Mouse (Mus musculus): ENCODE data around the gene Cacnb4. TPM values are rescaled to one million over a fixed set of nuclear protein-coding genes. Genes with fewer than 3 reads are reported as not detected.

Cacnb4 gene
- 1 to 10 TPM; 1.2 to 1.5 TPM for total RNA-seq (2021)
- long read RNA-seq, experiment 1: 0 reads
- long read RNA-seq, experiment 2, partial matches to known transcripts: 0 of 1 reads
- long read RNA-seq, experiment 2, other reads (novel, unspliced or antisense): 1 of 1 reads

DNA sequence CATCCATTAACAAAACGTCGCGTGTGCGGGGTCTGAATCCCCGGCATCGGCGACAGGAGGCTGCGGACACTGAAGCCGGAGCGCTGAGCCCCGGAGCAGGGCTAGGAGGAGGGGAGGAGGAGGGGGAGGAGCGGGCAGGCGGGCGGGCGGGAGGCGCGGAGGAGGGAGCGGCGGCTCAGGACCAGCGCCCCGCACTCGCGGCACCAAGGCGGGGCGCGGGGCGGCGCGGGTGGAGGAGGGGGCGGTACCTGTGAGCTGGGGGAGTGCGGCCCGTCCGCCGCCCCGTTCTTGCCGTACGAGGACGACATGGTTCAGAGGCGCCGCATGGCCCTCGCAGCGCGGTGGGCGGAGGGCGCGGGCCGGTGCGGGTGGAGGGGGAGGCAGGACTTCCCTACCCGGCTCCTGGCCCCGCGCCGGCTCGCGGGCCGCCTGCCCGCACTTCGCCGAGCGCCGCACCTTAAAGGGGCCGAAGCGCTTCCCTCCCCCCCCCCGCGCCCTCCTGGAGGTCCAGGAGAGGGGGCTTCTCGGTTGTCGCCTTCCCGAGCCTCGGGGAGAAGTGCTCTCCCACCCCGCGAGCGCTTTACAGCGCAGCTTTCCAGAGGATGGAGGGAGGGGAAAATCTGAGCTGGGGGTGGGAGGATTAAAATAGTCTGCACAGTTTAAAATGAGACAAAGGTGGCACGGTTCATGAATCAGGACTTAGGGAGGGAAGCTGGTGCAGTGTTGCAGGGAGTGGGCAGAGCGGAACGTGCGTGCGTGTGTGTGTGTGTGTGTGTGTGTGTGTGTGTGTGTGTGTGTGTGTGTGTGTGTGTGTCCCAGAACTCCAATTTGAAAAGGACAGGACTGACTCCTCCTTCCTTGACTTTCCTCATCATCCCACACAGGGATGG lies at the start of gene Cacnb4:
TSS of gene Cacnb4 (minus strand) at position 809 of the 890 bp plus-strand sequence.
- intact Hi-C loops (cut with DNase I): no loop called here
- peak; percentile 51 to 54 for DNase-seq

DNA sequence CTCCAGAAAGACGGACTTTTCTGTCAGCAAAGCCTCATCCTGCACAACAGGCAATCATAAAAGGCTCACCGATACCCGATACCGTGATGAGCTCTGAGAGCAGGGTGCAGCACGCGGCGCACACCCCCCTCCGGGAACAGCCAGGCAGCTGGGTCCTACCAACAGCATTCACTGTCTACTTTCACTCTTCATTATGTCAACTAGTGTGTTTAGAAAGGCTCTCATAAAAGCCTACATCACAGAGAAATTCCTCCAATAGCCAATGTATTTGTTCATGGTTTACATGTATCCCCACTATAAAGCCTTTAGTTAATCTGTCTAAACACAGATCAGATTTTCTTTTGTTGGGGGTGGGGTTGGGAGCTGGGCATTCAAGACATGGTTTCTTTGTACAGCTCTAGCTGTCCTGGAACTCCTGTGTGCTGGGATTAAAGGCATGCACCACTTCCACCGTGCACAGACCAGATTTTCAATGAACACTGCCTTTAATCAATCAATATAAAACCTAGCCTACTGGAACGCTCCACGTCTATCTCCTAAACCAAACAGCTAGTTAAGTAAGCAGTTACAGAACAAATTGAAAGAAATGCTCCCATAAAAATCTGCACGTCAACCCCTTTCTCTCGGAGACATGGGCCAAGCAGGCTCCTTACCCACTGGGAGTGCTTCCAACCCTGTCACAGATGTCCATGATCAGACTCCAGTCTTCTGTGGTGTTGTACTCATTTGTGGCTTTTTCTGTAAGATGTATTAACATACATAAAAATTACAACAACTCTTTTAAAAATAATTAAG lies 43.8 kb upstream of the Cacnb4 start:
- no peak for DNase-seq
- intact Hi-C loops (cut with DNase I): no loop called here

DNA sequence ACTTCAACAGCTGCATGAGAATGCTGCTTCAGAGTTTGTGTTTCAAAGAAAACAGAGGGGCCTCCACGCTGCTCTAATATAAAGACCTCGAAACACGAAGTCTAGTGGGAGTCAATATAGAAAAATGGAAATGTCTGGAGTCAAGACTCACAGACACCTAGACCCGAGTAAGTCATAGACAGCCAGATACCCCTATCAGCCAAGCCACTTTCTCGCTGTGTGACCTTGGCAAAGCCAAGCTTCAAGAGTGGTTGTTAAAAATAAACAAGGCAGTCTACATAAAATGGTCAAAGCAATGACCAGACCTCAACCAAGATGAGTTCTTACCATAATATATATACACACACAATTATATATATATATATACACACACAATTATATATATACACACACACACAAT lies 40.4 kb upstream of the Cacnb4 start:
- intact Hi-C loops (cut with DNase I): no loop called here
- no peak for DNase-seq

DNA sequence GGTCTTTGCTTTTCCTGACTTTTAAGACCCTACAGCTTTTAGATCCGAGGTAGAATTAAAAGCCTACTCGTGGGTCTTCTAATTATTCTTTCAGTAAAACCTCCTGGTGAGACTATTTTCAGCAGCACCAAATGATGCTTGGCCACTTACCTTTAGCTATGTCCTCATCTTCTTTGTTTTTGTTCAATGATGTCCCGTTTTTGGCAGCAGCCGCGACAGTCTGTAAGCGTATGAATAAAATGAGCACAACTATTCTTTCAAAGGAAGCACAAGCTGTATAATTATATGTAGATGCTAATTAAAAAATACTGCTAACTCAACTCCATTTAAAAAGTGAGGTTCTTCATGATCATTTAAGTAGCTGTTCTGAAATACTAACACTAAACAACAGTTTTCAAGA lies 38.9 kb upstream of the Cacnb4 start:
- intact Hi-C loops (cut with DNase I): no loop called here
- no peak for DNase-seq

DNA sequence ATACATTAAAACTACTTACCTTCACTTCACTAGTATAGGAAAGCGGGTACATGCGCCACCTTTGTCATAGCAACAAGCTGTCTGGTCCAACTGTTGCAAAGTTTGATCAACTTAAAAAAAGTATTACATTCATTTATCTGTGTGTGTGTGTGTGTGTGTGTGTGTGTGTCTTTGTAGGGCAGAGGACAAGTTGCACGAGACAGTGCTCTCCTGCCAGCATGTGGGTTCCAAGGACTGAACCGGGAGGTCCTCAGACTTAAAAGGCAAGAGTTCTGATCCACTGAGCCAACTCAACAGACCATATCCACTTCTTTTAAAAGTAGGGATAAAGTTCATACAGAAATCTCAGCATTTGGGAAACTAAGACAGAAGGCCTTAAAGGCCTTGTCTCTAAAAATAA lies 37.5 kb upstream of the Cacnb4 start:
- intact Hi-C loops (cut with DNase I): no loop called here
- DNase-seq: no peak

DNA sequence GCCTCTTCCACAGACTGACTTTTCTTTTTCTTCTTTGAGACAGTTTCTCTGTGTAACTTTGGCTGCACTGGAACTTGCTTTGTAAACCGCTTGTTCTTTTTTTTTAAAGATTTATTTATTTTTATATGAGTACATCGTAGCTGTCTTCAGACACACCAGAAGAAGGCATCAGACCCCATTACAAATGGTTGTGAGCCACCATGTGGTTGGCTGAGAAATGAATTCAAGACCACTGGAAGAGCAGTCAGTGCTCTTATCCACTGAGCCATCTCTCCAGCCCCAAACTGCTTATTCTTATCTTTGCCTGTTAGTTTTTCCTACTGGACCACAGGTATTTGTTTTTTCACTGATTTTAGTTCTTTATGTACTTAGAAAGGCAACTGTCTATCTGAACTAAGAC lies 34.2 kb upstream of the Cacnb4 start:
- no peak for DNase-seq
- intact Hi-C loops (cut with DNase I): no loop called here

DNA sequence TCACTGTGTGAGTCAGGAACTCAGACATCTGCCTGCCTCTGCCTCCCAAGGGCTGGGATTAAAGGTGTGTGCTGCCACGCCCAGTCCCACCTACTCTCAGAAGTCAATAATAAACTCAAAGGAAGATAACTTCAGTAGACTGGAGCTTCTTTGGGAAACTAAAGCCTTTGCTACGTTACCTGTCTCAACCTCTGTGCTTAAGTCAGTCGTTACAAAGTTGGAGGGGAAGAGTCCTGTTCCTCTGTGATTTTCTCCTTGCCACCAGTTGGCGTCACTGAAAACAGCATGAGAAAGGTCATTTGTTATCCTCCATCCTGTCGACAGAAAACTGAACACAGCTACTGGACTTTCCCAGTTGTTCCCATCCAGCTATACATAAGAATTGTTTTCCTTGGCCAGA lies 32.8 kb upstream of the Cacnb4 start:
- no peak for DNase-seq
- intact Hi-C loops (cut with DNase I): no loop called here

DNA sequence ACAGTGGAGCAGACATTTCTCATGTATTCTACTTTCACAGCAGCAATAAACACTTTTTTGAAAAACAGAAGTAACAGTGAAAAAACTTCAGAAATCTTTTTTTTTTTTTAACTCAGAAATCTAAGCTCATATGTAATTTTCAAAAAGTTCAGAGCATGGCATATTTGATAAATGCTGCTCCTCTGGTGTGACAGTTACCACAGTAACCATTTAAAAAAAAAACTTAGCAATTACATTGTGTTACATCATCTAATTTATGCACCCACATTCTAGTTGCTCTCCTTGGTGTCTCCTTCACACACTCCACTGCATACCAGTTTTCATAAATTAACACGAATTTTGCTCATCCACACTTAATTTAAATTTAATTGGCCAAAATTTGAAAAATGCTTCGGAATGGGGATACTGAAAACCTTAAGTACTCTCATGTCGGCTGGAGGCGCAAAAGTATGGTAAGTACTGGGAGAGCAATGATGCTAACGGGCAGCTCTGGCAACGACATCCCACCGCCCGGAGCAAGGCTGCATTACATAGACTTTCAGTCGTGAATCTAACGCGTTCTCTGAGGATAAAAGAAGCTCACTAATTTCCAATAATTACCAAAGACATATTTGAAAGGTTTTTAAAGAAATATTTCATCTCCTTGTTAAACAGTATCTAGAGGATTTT lies 24.9 kb upstream of the Cacnb4 start:
- intact Hi-C loops (cut with DNase I): no loop called here
- DNase-seq: no peak

DNA sequence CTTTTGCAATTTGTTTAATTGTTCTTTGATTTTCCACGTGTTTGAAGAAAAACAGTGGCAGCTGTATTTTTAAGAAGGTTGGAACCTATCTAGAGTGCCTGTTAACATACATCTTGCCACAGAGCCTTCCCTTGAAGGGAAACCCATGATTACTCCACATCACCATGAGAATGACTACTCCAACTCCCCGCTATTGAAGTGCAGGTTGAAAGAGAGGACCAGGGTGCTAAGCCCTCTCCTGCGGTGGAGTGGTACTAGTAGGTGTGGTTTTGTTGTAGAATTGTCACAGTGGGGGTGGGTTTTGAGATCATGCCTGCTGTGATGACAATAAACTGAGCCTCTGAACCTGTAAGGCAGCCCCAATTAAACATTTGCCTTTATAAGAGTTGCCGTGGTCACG lies 23.7 kb upstream of the Cacnb4 start:
- no peak for DNase-seq
- intact Hi-C loops (cut with DNase I): no loop called here

DNA sequence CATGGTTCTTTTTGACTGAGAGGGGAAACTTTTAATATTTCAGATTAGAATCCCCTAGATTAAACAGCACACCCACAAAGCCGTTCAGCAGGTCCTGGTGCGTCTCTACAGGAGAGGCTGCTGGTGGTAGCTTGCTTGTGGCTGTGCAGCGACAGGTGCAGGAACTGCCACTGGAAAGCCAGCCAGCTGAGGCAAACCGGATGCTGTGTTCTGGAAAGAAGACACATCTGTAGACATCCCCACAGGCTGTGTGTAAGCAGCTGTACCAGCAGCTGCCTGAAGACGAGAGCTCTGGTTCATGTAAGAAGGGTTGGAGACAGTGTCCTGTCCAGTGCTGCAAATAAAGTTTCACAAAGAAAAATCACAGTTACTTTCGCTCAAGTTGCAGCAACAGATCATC lies 18.0 kb upstream of the Cacnb4 start:
- intact Hi-C loops (cut with DNase I): loop anchor here (5.0 kb wide), 1 partner anchor 62 kb away; no protein-coding TSS in a partner anchor
- DNase-seq: peak in 1 of 2 experiments; percentile 10

DNA sequence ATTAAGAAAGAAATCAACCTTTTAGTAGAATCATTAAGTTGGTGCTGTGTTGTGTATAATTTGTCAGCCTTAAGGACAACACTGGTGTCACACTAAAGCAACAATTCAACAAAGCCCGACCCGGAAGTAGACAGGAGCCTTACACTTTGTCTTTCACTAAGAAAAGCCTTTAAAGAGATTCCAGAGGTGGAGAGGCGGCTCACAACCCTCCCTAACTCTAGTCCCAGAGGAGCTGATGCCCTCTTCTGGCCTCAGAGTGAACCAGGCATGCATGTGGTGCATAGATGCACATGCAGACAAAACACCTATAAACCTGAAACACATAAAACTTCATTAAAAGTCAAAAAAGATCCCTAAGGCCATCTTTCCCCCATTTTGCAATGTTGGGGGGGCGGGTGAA lies 15.1 kb upstream of the Cacnb4 start:
- intact Hi-C loops (cut with DNase I): loop anchor here (5.0 kb wide), 1 partner anchor 59 kb away; no protein-coding TSS in a partner anchor
- DNase-seq: no peak

DNA sequence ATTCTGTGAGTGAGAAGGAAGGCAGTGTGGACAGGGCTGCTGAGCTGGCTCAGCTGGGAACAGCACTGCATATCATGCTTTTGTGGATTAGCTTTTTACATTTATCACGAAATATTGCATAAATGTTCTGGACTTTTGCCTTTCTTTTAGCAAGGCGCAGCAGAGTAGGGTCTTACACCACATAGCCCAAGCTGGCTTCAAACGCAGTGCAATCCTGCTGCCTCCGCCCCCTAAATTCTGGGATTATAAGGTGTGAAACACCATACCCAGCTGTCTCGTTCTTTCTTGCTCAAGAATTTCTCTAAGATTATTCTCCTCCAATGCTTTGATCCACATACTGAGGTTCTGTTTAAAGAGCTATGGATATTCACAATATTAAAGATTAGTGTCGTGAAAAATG lies 10.0 kb upstream of the Cacnb4 start:
- intact Hi-C loops (cut with DNase I): no loop called here
- DNase-seq: no peak

DNA sequence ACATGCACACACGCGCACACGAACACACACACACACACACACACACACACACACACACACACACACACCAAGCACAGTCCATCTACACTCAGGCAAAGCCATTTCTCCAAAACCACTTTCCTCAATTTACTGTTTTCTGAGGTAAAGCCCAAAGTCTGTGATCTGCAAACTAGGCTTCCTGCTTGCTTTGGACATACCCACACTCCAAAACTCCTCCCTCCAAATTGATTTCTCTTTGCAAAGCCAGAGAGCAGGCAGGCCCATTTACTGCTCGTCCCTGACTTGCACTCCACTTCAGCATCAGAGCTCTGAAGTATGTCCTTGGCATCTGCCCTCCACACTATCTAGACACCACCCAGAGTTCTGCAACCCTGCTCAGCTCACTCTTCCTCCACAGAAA lies 958 bp upstream of the Cacnb4 start:
- no peak for DNase-seq
- intact Hi-C loops (cut with DNase I): no loop called here

DNA sequence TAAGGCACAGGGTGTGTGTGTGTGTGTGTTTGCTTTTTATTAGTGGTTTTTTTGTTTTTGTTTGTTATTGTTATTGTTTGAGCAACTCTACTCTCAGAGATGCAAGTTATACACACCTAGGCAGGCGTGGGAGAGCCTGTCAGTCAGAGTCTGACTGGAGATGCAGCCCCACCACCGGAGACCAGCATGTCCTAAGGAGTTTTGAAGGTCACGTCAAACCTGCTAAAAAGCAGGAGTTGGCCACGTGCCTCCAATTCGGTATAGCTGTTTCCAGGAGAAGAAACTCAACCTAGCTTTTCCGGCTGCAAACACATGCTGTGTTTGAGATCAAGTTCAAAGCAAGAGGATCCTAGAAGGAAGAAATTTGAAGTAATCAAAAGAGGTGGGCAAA lies 277 bp upstream of the Cacnb4 start:
- intact Hi-C loops (cut with DNase I): no loop called here
- DNase-seq: no peak

DNA sequence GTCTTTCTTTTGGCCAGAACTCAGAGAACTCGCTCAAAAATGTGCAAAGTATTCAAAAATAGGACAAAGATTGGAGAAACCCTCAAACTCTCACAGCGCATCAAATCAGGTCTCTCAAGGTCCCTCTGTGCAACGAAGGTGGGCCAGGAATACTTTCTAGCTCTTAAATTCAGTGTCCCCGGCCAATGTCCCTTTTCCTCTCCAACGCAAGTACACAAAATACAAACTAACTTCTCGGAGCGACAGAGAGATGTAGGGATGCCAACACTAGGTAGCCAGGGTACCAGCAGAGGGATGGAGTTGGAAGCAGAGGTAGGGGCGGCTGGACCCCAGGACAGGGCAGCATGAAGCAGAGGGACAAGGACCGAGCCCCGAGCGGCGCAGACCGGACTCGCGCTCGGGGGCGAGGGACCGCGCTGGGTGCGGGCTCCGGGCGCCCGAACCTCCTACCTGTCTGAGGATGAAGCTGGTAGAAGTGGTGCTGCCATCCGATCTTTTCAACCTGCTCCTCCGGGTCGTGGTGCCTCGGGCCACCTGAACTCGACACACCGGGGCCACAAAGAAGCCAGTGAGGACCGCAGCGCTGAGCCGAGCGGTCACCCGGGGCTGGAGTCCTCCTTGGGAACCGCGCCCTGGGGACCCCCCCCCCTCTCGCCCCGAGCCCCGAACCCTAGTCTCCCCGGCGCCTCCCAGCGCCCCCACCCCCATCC lies 1.2 kb downstream of the Cacnb4 start:
- intact Hi-C loops (cut with DNase I): no loop called here
- peak in 1 of 2 experiments; percentile 11 for DNase-seq

DNA sequence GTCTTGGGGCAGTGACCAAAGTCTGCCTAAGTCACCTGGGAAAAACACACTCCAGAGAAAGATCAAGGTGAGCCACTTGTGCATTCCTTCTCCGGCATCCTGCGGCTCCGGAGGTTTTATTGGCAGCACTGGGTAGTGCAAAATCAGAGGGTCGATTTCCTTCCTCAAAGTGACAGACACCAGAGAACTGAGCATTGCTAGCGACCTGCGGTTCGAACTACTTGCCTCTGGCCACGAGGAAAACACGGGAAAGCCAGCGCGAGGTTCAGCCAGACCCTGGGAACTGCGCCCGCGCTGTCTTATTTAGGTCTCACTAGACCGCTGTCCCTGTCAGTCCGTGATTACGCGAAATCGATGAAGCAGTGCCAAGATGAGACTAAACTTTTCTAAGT lies 1.7 kb downstream of the Cacnb4 start:
- intact Hi-C loops (cut with DNase I): no loop called here
- DNase-seq: peak; percentile 9 to 19

DNA sequence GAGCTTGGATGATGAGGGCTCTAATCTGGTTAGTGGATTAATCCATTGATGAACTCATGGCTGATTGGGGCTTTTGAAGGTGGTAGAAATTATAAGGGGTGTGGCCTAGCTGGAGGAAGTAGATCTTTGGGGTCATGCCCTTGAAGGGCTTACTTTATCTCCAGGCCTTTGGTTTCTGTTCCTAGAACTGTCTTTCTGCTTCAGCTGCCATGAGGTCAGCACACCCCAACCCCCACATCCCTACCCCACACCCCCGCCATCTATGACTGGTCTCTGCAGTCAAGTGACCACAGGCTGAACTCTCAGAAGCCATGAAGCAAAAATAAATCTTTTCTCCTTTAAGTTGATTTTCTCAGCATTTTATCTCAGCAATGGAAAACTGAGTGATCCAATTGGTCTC lies 3.5 kb downstream of the Cacnb4 start:
- no peak for DNase-seq
- intact Hi-C loops (cut with DNase I): no loop called here

DNA sequence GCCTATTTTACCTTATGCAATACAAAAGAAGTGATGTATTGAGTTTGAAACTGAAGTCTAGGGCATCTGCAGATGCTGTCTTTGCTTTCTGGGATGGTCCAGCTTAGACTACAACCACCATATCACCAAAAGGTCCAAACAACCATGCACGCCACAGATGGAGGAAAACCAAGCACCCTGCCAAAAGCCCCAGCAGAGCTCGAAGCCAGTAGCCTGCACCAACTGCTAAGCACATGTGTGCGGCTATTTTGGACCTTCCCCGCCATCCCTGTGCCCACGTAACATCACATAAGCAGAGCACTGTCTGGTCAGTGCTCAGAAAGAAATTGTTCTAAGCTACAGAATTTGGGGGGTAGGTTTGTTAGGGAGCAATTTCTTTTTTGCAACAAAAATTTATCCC lies 5.9 kb downstream of the Cacnb4 start:
- intact Hi-C loops (cut with DNase I): no loop called here
- DNase-seq: no peak

DNA sequence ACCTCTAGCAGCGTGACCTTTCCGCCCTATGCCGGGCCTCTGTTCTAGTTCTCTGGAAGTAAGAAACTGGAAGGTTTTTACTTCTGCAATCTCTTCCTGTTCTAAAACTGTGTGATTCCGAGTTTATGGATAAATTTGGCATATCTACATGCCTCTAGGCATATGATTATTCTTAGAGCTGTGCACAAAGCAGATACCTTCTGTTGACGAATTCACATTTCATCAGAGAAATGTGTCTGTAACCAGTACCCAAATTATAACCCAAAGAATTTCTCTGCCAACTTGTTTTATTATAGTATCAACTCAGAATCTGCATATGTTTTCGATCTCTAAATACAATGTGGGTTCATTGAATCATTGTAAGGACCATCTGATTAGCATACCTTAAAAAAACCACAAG lies 8.2 kb downstream of the Cacnb4 start:
- intact Hi-C loops (cut with DNase I): no loop called here
- DNase-seq: no peak

DNA sequence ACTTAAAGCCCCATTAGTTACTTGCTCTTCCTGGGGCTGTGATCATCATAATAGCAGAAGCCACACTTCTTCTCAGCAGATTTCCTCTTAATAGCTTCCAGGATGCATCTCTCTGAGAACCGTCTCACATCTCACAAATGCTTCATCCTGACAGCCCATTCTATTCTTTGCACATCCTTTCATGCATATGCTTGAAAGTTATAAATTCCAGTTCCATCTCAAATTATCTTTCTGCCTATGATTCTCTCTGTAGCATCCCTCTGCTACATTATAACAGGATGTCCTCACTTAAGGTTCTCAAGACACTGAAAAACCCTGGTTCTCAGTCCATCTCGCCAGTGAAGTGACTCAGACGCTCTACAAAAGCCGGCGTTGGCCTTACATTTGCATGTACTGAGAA lies 19.9 kb downstream of the Cacnb4 start:
- intact Hi-C loops (cut with DNase I): no loop called here
- no peak for DNase-seq
